Mouse (Mus musculus) heart, adult 2 months (tissue): ENCODE data around the gene Baz2b. TPM values are rescaled to one million over a fixed set of nuclear protein-coding genes. Genes with fewer than 3 reads are reported as not detected.
A peak's percentile ranks its signal among the peaks of the same experiment; 100 is the strongest.

Source experiments
- DNase-seq, 2 experiments: peaks; one replicate each; pipeline ENCODE4 v3.0.0; 2021
- H3K27ac ChIP-seq: fragments of 200-600 bp; 2 replicates; pipeline ENCODE4 v1.8.1; 2022
- H3K27me3 ChIP-seq: fragments of 200-500 bp; 2 replicates; pipeline ENCODE4 v1.6.1; 2012; ENCODE audit warnings: mild to moderate bottlenecking, low read length, inconsistent platforms, mixed read lengths; ENCODE audit not compliant: control insufficient read depth, insufficient read depth
- H3K36me3 ChIP-seq: fragments of 200-500 bp; 2 replicates; pipeline ENCODE4 v1.6.1; 2012; ENCODE audit warnings: low read length, inconsistent platforms; ENCODE audit not compliant: control insufficient read depth, insufficient read depth
- H3K4me1 ChIP-seq: fragments of 200-500 bp; 2 replicates; pipeline ENCODE4 v1.6.1; 2011; ENCODE audit warnings: low read length; ENCODE audit not compliant: control insufficient read depth, insufficient read depth
- H3K4me3 ChIP-seq: fragments of 200-600 bp; 2 replicates; pipeline ENCODE4 v1.8.1; 2022
- H3K79me2 ChIP-seq: fragments of 200-500 bp; replicated peaks from 2 replicates; pipeline ENCODE4 v1.6.1; 2012; ENCODE audit warnings: mild to moderate bottlenecking, inconsistent platforms, low read length, moderate library complexity, mixed read lengths; ENCODE audit not compliant: control insufficient read depth, insufficient read depth
- H3K9ac ChIP-seq: fragments of 200-500 bp; 2 replicates; pipeline ENCODE4 v1.6.1; 2012; ENCODE audit warnings: low read depth, mild to moderate bottlenecking, control low read depth, inconsistent platforms, low read length, mixed read lengths
- CTCF ChIP-seq: fragments of 200-600 bp; IDR thresholded peaks from 2 replicates; pipeline ENCODE4 v1.8.1; 2022; ENCODE audit warnings: antibody characterized with exemption, mild to moderate bottlenecking, moderate library complexity
- EP300 ChIP-seq: fragments of 200-500 bp; IDR thresholded peaks from 2 replicates; pipeline ENCODE4 v1.6.1; 2011; ENCODE audit warnings: low read depth, low read length, control low read depth; ENCODE audit not compliant: insufficient read depth
- POLR2A ChIP-seq: fragments of 200-500 bp; IDR thresholded peaks from 2 replicates; pipeline ENCODE4 v1.6.1; 2011; ENCODE audit warnings: mild to moderate bottlenecking, low read depth, low read length, control low read depth; ENCODE audit not compliant: insufficient read depth
- WGBS: fragments of 180-500 bp; shearing (Covaris S2); methylation state at CpG from one replicate; pipeline ENCODE4 v1.1.7; 2018; 5-methylcytosine and 5-hydroxymethylcytosine counted together
- intact Hi-C: fragments of 180-260 bp; cut with DNase I; formaldehyde crosslinking; loops from one replicate; pipeline ENCODE4 v1.15.1; 2025
- polyA plus RNA-seq: library from polyadenylated mRNA; depleted of rRNA; stranded (reverse); fragments of >200 nt; gene quantifications from 2 replicates; pipeline ENCODE4 v1.2.3, GENCODE M21; 2012
- total RNA-seq, 2 experiments: library from RNA; stranded (reverse); gene quantifications; 2 replicates each; pipeline ENCODE4 v1.2.3; 2021

Baz2b gene
- total and polyA plus RNA-seq, 3 experiments, result 12.8 to 39.5 (median 39.5) TPM

GRCm38 (mm10) chr2:60096625-60097024 lies 113.0 kb downstream of the Baz2b start:
- DNase-seq, result no peak
- intact Hi-C loops, result no loop called here
- Histone ChIP-seq H3K4me3 (no peak overlapping the region), H3K9ac (no peak overlapping the region), H3K4me1 (no peaks in the 10 kb centered on the region; the same call in 1 of the 2 replicates), H3K36me3 (no peaks in the 10 kb centered on the region), H3K27me3 (no peaks in the 10 kb centered on the region), H3K27ac (no peak overlapping the region), H3K79me2 (peaks cover 6% of the 10 kb centered on the region)
- TF ChIP-seq CTCF (no peak), EP300 (no peak), POLR2A (no peak)
- WGBS, result 80% methylated on average over 4 of the region's 4 CpGs

- WGBS, result 79% methylated on average over 6 of the region's 6 CpGs
- H3K4me3 ChIP-seq, result no peak overlapping the region
- peaks cover 6% of the 10 kb centered on the region for H3K79me2 ChIP-seq
- TF ChIP-seq POLR2A, result no peak
- DNase-seq, result no peak
- intact Hi-C loops, result no loop called here
- H3K27me3 ChIP-seq, result no peaks in the 10 kb centered on the region
- H3K27ac ChIP-seq, result no peak overlapping the region
- H3K9ac ChIP-seq, result no peak overlapping the region
- H3K36me3 ChIP-seq, result peaks cover 4% of the 10 kb centered on the region
- peaks cover 10% of the 10 kb centered on the region for H3K4me1 ChIP-seq
These were observed 119.4 kb downstream of the Baz2b start for GRCm38 (mm10) chr2:60090280-60090679.

GRCm38 (mm10) chr2:60089528-60090247 lies 120.0 kb downstream of the Baz2b start:
- no peak for DNase-seq
- Histone ChIP-seq H3K36me3 (peaks cover 4% of the 10 kb centered on the region), H3K4me1 (peaks cover 11% of the 10 kb centered on the region), H3K27me3 (no peaks in the 10 kb centered on the region), H3K27ac (0 out of 2 replicates have a peak overlapping the region, but pooled peaks have one; percentile 7), H3K9ac (no peak overlapping the region), H3K79me2 (peaks cover 6% of the 10 kb centered on the region), H3K4me3 (no peak overlapping the region)
- WGBS, result 78% methylated on average over 15 of the region's 15 CpGs
- intact Hi-C loops, result loop anchor here (5.0 kb wide), 2 partner anchors 33 to 42 kb away; no protein-coding TSS in a partner anchor
- TF ChIP-seq EP300 (no peak), CTCF (no peak)

GRCm38 (mm10) chr2:60088785-60089527 lies 120.7 kb downstream of the Baz2b start:
- Histone ChIP-seq H3K79me2 (peaks cover 6% of the 10 kb centered on the region), H3K9ac (no peak overlapping the region), H3K27me3 (no peaks in the 10 kb centered on the region), H3K4me1 (peaks cover 13% of the 10 kb centered on the region), H3K36me3 (peaks cover 4% of the 10 kb centered on the region), H3K27ac (no peak overlapping the region), H3K4me3 (no peak overlapping the region)
- no peak for DNase-seq
- TF ChIP-seq CTCF (no peak), EP300 (no peak), POLR2A (no peak)
- 85% methylated on average over 14 of the region's 14 CpGs for WGBS
- intact Hi-C loops, result loop anchor here (5.0 kb wide), 2 partner anchors 33 to 42 kb away; no protein-coding TSS in a partner anchor

- peaks cover 23% of the 10 kb centered on the region for H3K4me1 ChIP-seq
- H3K27ac ChIP-seq, result peak overlapping the region; percentile 43
- WGBS, result 26% methylated on average over 8 of the region's 8 CpGs
- intact Hi-C loops, result loop anchor here (5.0 kb wide), 2 partner anchors 36 to 39 kb away; no protein-coding TSS in a partner anchor
- no peaks in the 10 kb centered on the region for H3K27me3 ChIP-seq
- H3K9ac ChIP-seq, result peak overlapping the region; percentile 31; the same call in 1 of the 2 replicates
- TF ChIP-seq EP300, result 0 out of 2 replicates have a peak, but pooled peaks have one; percentile 36
- no peak for TF ChIP-seq CTCF
- TF ChIP-seq POLR2A, result no peak
- no peak overlapping the region for H3K4me3 ChIP-seq
- peaks cover 24% of the 10 kb centered on the region for H3K36me3 ChIP-seq
- H3K79me2 ChIP-seq, result peaks cover 3% of the 10 kb centered on the region
- peak in 1 of 2 experiments; percentile 54 for DNase-seq
These were observed 123.3 kb downstream of the Baz2b start for GRCm38 (mm10) chr2:60086197-60086903.
